Mouse (Mus musculus): ENCODE measurements around the gene Cd22.

DNA sequence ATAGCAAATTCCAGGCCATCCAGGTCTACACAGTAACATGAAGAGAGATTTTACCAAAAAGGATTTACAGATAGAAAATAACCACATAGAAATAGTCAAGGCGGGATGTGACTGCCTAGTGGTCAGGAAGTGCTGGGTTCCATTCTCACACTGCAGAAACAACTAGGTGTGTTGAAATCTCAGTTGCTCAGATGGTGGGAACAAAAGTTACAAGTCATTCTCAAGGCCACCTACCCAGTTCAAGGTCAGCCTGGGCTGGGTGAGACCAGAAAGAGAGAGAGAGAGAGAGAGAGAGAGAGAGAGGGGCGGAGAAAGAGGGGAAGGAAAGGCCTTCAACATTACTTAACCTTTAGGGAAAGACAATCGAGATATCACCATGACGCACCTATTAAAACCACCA lies 6.7 kb upstream of the Cd22 start:
- TF ChIP-seq GATA1 (IDR thresholded peaks at IDR 0.05; ENCODE audit: borderline replicate concordance, low read length), result no peak
- no peak for TF ChIP-seq FLI1 (IDR thresholded peaks at IDR 0.05; ENCODE audit: low read length)

Data from megakaryocyte, embryonic 14.5 days (primary cell).